Mouse (Mus musculus): Measurements from ENCODE around the gene Pnck.

DNA sequence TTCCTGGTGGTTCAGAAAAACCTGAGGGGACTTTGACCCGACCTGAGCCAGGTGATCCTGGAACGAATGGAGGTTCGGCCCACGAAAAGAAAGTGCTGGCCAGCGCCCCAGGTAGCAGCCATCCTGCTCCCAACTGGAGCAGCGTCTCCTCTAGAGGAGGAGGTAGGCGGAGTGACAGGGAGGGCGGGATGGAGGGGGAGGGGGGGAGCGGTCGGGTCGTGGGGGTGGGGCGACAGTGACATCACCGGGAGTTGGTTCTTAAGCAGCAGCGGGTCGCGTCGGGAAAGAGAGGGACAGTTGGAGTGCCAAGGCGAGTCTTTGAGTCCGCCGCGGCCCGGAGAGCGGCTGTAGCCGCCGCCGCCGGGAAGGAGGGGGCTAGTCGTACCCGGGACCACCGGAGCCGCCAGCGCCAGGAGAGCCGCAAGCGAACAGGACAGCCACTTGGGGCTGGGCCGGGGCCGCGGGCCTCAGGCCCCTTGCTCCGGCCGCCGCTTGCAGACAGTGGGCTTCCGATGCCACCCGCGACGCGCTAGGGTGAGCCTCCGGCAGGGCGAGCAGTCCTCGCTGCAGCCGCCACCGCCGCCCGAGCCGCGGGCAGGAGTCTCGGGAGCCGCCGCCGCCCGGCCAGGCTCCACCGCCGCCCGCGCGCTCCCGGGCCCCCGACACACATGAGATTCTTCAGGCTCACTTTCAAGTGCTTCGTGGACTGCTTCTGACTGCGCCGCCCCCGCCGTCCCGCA is 13.1 kb upstream of the Pnck start, which contains the start of gene Slc6a8:
- TF ChIP-seq CTCF (IDR thresholded peaks at IDR 0.05; ENCODE audit: low read depth, low read length), result no peak
- no peak for TF ChIP-seq POLR2A (IDR thresholded peaks at IDR 0.05; ENCODE audit: insufficient read depth, low read length)
